Mouse (Mus musculus) intestine, postnatal 0 days (tissue): ENCODE measurements around the gene Gpr50. TPM values are rescaled to one million over a fixed set of nuclear protein-coding genes. Genes with fewer than 3 reads are reported as not detected.

ENCODE experiments used
- ATAC-seq: fragments of 200-750 bp; cut with Nextera tagmentation; 2 replicates; pipeline ENCODE4 v1.8.0; 2017; ENCODE audit warnings: mild to moderate bottlenecking, moderate TSS enrichment, moderate library complexity
- H3K27ac ChIP-seq: fragments of 300-500 bp; sonication (generic); 2 replicates; pipeline ENCODE4 v1.5.1; 2014; ENCODE audit warnings: mild to moderate bottlenecking, low read depth, low read length, moderate library complexity
- H3K27me3 ChIP-seq: fragments of 300-500 bp; sonication (generic); replicated peaks from 2 replicates; pipeline ENCODE4 v1.6.1; 2014; ENCODE audit warnings: low read length, mixed read lengths; ENCODE audit not compliant: control insufficient read depth, insufficient read depth
- H3K36me3 ChIP-seq: fragments of 300-500 bp; sonication (generic); 2 replicates; pipeline ENCODE4 v1.6.1; 2014; ENCODE audit warnings: mild to moderate bottlenecking, moderate library complexity; ENCODE audit not compliant: control insufficient read depth, insufficient read depth
- H3K4me1 ChIP-seq: fragments of 300-500 bp; sonication (generic); replicated peaks from 2 replicates; pipeline ENCODE4 v1.6.1; 2014; ENCODE audit warnings: antibody characterized with exemption, low read length, mixed read lengths; ENCODE audit not compliant: control insufficient read depth, insufficient read depth
- H3K4me2 ChIP-seq: fragments of 300-500 bp; sonication (generic); replicated peaks from 2 replicates; pipeline ENCODE4 v1.6.1; 2014; ENCODE audit warnings: low read depth, mild to moderate bottlenecking, moderate library complexity
- H3K4me3 ChIP-seq: fragments of 300-500 bp; sonication (generic); 2 replicates; pipeline ENCODE4 v1.5.1; 2014; ENCODE audit warnings: low read depth, low read length
- H3K9ac ChIP-seq: fragments of 300-500 bp; sonication (generic); 2 replicates; pipeline ENCODE4 v1.6.1; 2014; ENCODE audit warnings: mild to moderate bottlenecking, low read depth, low read length
- H3K9me3 ChIP-seq: fragments of 300-500 bp; sonication (generic); 2 replicates; pipeline ENCODE4 v1.6.1; 2016; ENCODE audit warnings: mixed run types; ENCODE audit not compliant: control insufficient read depth
- CTCF ChIP-seq: sonication (generic); IDR thresholded peaks from 2 replicates; pipeline ENCODE4 v1.5.1; 2016; ENCODE audit warnings: low read depth, mild to moderate bottlenecking, control low read depth, antibody characterized with exemption, moderate library complexity
- WGBS: fragments of 180-500 bp; shearing (Covaris S2); extraction: QIAGEN DNeasy Blood & Tissue Kit; methylation state at CpG from one replicate; pipeline ENCODE4 v1.1.7; 2014; 5-methylcytosine and 5-hydroxymethylcytosine counted together
- polyA plus RNA-seq: library from polyadenylated mRNA; unstranded; fragments of >200 nt; fragmentation: Nextera tagmentation; extraction: Ambion mirVana; gene quantifications from 2 replicates; pipeline ENCODE4 v1.2.1, GENCODE M21; 2015

Gene Gpr50
- 8.0 and 9.4 TPM in 2 replicates for polyA plus RNA-seq

- Histone ChIP-seq H3K4me3 (peak within 1 kb of the TSS; percentile 41), H3K4me1 (no peaks in the 10 kb centered on the region), H3K9ac (no peak within 1 kb of the TSS), H3K27ac (no peak within 1 kb of the TSS), H3K9me3 (peaks cover 4% of the 10 kb centered on the region; the same call in 1 of the 2 replicates), H3K27me3 (peaks cover 34% of the 10 kb centered on the region), H3K36me3 (no peaks in the 10 kb centered on the region), H3K4me2 (peak within 1 kb of the TSS; percentile 67)
- TF ChIP-seq CTCF = no peak
- no peak for ATAC-seq
- 32% methylated on average over 9 of the region's 9 CpGs for WGBS
These were observed at the start of gene Gpr50 for GRCm38 (mm10) chrX:71663374-71663773. Gpr50 (plus strand) TSS chrX:71663667.

GRCm38 (mm10) chrX:71622286-71622685, 41.2 kb upstream of the Gpr50 start:
- Histone ChIP-seq H3K36me3 (no peaks in the 10 kb centered on the region), H3K4me2 (no peak overlapping the region), H3K4me1 (no peaks in the 10 kb centered on the region), H3K27me3 (no peaks in the 10 kb centered on the region), H3K9ac (no peak overlapping the region), H3K27ac (no peak overlapping the region), H3K9me3 (no peaks in the 10 kb centered on the region), H3K4me3 (no peak overlapping the region)
- 59% methylated on average over 1 of the region's 1 CpGs for whole genome bisulfite sequencing
- no peak for TF ChIP-seq CTCF
- no peak for ATAC-seq

DNA sequence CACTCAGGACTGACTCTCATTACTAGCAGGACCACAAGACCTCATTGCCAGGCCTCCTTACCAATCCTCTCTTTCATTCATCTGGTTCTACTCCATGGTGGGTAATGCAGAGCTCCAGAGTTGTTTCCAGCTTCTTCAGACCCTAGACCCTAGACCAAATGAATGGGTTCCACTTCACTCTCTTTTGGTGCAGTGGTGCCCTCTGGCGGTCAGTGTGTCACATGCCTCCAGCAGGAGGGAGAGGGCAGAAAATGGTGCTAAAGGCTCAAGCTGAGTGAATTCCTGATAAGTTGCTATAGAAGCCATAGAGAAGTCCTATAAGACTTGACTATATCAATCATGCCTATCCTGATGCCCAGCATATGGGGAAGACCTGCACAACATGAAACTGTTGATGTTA, 39.6 kb upstream of the Gpr50 start:
- H3K27me3 ChIP-seq = no peaks in the 10 kb centered on the region
- 21% methylated on average over 1 of the region's 1 CpGs for WGBS
- no peaks in the 10 kb centered on the region for H3K9me3 ChIP-seq
- no peak overlapping the region for H3K27ac ChIP-seq
- peak; percentile 71 for TF ChIP-seq CTCF
- no peak overlapping the region for H3K9ac ChIP-seq
- ATAC-seq = no peak
- H3K4me1 ChIP-seq = no peaks in the 10 kb centered on the region
- no peaks in the 10 kb centered on the region for H3K36me3 ChIP-seq
- H3K4me3 ChIP-seq = no peak overlapping the region
- H3K4me2 ChIP-seq = no peak overlapping the region

- Histone ChIP-seq H3K27ac (no peak overlapping the region), H3K36me3 (no peaks in the 10 kb centered on the region), H3K27me3 (no peaks in the 10 kb centered on the region), H3K4me3 (no peak overlapping the region), H3K9me3 (no peaks in the 10 kb centered on the region), H3K9ac (no peak overlapping the region), H3K4me2 (no peak overlapping the region), H3K4me1 (no peaks in the 10 kb centered on the region)
- TF ChIP-seq CTCF = peak; percentile 70
- 14% methylated on average over 4 of the region's 4 CpGs for WGBS
- no peak for ATAC-seq
These were observed 35.2 kb upstream of the Gpr50 start for GRCm38 (mm10) chrX:71628306-71628705.

DNA sequence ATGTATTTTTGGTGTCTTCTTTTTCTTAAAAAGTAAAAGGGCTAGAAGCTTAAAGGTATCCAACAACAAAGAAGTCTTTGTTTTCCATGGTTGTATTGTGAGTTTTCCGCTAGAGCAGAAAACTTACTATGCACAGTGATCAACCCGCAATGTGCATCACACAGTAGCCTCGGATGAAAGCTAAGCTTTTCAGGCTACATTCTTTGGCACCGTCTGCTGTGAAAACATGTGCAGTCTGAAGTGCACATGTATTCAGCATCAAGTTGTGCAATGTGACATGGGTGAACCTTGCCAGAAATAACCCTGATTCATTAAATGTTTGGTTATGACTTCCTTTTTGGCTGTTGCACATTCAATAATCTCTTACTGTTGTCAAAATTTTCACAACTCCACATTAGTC, 32.8 kb upstream of the Gpr50 start:
- no peak for TF ChIP-seq CTCF
- no peak overlapping the region for H3K27ac ChIP-seq

DNA sequence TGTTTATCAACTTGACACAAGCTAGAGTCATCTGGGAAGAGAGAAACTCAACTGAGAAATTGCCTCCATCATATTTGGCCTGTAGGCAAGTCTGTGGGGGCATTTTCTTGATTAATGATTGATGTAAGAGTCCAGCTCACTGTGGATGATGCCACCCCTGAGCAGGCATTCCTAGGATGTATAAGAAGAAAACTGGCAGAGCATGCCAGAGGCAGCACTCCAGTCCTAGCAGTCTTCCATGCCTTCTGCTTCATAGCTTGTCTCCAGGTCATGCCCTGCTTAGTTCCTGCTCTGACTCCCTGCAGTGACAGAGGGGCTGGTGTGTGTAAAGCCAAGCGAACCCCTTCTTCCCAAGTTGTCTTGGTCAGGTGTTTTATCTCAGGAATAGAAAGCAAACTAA, 32.3 kb upstream of the Gpr50 start:
- TF ChIP-seq CTCF = no peak
- Histone ChIP-seq H3K9me3 (no peaks in the 10 kb centered on the region), H3K4me3 (no peak overlapping the region), H3K27ac (no peak overlapping the region), H3K4me2 (no peak overlapping the region), H3K9ac (no peak overlapping the region), H3K4me1 (no peaks in the 10 kb centered on the region), H3K27me3 (no peaks in the 10 kb centered on the region), H3K36me3 (no peaks in the 10 kb centered on the region)
- no peak for ATAC-seq
- WGBS = 47% methylated on average over 1 of the region's 1 CpGs

More for the DNA sequence above, 32.8 kb upstream of the Gpr50 start:
- no peak overlapping the region for H3K9ac ChIP-seq
- no peaks in the 10 kb centered on the region for H3K27me3 ChIP-seq
- no peak for ATAC-seq
- no peaks in the 10 kb centered on the region for H3K9me3 ChIP-seq
- H3K36me3 ChIP-seq = no peaks in the 10 kb centered on the region
- WGBS = 70% methylated on average over 4 of the region's 4 CpGs
- no peak overlapping the region for H3K4me3 ChIP-seq
- H3K4me1 ChIP-seq = no peaks in the 10 kb centered on the region
- no peak overlapping the region for H3K4me2 ChIP-seq

DNA sequence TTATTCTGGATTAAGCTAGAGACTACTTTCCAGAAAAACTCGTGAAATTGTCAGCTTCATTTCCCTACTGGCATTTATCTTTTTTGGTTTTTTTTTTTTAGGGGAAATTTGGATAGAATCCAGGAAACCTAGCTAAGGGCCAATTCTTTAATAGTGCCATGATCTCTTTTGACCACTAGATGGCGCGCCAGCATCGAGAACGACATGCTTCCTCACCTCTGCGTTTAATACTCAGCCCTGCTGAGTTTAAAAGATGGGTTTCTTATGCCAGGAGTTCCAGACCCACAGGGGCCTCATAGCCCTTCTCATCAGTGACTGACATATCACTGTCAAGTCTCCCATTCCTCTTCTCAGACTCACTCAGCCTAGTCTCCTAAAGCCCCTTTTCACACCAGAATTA, 15.5 kb upstream of the Gpr50 start:
- H3K4me2 ChIP-seq = no peak overlapping the region
- no peaks in the 10 kb centered on the region for H3K9me3 ChIP-seq
- no peak overlapping the region for H3K27ac ChIP-seq
- no peaks in the 10 kb centered on the region for H3K36me3 ChIP-seq
- no peaks in the 10 kb centered on the region for H3K4me1 ChIP-seq
- no peak overlapping the region for H3K4me3 ChIP-seq
- ATAC-seq = no peak
- no peaks in the 10 kb centered on the region for H3K27me3 ChIP-seq
- peak; percentile 82 for TF ChIP-seq CTCF
- H3K9ac ChIP-seq = no peak overlapping the region
- 2% methylated on average over 6 of the region's 6 CpGs for WGBS
